Mouse (Mus musculus): ENCODE data around the gene 1700030J22Rik. TPM values are rescaled to one million over a fixed set of nuclear protein-coding genes. Genes with fewer than 3 reads are reported as not detected.

1700030J22Rik gene
- total RNA-seq (2015) (not detected in 2 replicates), total RNA-seq (2017) (0.24 TPM in 1 of 2 replicates, not detected in the other)

- ATAC-seq (replicated peaks; ENCODE audit: poor library complexity): peak; percentile 89
Measured at GRCm38 (mm10) chr8:116978631-116979256, at the start of gene 1700030J22Rik. Gene 1700030J22Rik (minus strand): TSS chr8:116978959.

DNA sequence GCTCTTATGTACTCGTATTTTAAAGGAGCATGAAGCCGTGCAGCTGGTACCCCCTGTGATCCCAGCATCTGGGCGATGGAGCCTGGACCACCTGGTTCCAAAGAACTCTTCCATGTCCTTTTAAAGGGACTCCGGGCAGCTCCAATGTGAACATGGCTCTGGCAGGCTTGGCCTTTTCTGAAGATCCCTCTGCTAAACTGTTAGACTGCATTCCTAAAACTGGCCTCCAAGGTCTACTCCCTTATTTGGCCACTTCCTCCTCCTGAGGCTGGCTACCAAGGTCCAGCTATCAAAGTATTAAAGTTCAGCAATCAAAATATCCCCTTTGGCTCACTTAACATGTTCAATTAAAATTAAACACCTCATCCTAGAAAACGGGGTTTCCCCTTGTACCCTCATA is 48.8 kb upstream of the 1700030J22Rik start:
- no peak for ATAC-seq (replicated peaks; ENCODE audit: poor library complexity)

DNA sequence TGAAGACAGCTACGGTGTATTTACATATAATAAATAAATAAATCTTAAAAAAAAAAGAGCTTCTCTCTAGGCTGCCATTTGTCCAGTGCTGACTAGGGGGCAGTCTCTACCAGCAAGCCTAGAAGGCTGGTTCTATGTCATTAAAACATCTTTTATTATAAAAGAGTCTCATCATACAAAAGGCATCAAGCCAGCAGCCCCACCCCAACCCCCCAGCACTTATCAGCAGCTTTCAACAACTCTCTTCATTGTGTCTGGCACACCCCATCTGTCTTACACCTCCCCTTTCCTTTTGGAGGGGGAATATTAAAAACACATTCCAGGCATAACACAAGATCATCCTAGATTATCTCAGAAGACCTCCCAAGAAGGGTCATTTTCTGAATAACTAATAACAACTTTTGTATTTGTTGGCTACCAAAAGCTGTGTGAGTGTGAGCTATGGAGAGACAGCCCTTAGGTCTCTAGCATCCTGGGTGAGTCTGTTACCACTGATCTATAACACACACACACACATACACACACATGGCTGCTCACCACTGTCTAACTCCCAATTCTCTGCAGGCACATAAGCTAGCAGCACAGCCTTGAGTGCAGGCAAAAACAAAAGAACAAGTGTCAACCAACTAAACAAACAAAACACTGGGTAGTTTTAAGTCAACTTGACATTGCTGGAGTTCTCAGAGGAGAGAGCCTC is 43.7 kb upstream of the 1700030J22Rik start:
- ATAC-seq (replicated peaks; ENCODE audit: poor library complexity): peak; percentile 80

- ATAC-seq (replicated peaks; ENCODE audit: poor library complexity): no peak
Measured at GRCm38 (mm10) chr8:117019323-117020275, 40.8 kb upstream of the 1700030J22Rik start.

DNA sequence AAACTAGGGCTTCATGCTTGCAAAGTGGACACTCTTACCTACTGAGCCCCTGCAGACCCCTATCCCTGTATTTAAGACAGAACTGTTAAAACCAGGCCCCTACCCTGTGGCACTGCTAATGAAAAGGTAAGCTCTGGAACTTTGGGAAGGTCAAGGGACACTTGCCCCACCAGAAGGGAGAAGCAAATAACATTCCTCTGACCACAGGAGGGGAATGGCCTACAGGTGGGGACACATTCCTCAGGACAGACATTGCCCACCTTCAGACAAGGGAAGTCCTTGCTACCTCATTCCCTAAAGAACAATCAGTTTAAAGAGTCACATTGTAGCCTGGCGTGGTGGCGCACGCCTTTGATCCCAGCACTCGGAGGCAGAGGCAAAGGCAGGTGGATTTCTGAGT is 39.1 kb upstream of the 1700030J22Rik start:
- no peak for ATAC-seq (replicated peaks; ENCODE audit: poor library complexity)

DNA sequence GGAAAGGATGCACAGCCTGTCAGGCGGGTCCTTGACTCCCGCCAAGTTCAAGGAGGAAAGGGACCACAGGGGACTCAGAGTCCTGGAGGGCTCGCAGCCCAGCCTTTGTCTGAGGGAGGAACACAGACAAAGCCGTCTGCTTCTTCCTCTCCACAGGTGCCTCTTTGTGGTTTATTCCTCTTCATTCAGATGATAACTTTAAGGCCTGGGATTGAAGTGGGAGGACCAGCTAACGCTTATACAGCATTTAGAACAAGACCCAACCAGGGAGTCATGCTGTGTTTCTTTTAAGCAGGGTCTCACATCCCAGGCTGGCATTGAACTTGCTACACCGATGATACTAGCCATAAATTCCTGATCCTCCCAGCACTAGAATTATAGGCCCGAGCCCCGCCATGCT is 38.2 kb upstream of the 1700030J22Rik start:
- no peak for ATAC-seq (replicated peaks; ENCODE audit: poor library complexity)

- ATAC-seq (replicated peaks; ENCODE audit: poor library complexity): no peak
Measured at GRCm38 (mm10) chr8:117015670-117016069, 36.9 kb upstream of the 1700030J22Rik start.

GRCm38 (mm10) chr8:117011366-117011765 is 32.6 kb upstream of the 1700030J22Rik start:
- no peak for ATAC-seq (replicated peaks; ENCODE audit: poor library complexity)

- ATAC-seq (replicated peaks; ENCODE audit: poor library complexity): no peak
Measured at GRCm38 (mm10) chr8:116994016-116994716, 15.4 kb upstream of the 1700030J22Rik start.

- peak; percentile 96 for ATAC-seq (replicated peaks; ENCODE audit: poor library complexity)
Measured at GRCm38 (mm10) chr8:116993095-116993867, 14.5 kb upstream of the 1700030J22Rik start, which contains the start of gene Gcsh. Gene Gcsh (minus strand): TSS chr8:116993537.

DNA sequence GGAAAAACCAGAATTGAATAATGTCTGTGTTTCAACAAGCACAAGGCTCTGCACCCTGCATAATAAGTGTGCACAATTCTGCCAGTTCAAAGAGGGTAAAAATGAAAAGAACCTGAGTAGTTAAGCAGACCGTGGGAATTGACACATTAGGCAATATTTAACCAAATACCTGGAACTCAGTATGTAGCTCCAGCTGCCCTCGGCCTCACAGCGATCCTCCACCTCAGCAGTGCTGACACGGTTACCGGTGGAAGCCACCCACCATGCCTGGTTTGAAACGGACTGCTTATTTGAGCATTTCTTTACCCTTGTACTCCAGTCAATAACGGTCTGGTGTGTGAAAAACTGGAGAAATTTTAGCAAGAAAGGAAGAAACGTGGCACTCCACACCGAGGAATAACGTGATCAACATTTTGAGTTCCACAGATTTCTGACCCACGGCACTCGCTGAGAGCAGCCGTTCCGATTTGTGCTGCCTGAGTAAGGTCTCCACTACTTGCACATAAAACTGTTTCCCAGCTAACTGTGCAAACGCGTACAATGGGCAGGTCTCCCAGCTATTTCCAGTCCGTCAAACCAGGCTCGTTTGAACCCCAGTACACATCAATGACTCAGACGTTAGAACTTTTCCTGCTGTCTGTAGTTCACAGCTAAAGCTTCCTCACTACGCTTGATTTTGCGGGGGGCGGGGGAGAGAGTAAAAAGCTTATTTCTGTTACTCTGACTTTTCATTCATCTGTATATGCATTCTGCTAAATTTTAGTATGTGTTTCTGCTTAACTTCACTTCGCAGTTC is 13.6 kb upstream of the 1700030J22Rik start:
- peak; percentile 11; the same call in 1 of the 2 replicates for ATAC-seq (replicated peaks; ENCODE audit: poor library complexity)

DNA sequence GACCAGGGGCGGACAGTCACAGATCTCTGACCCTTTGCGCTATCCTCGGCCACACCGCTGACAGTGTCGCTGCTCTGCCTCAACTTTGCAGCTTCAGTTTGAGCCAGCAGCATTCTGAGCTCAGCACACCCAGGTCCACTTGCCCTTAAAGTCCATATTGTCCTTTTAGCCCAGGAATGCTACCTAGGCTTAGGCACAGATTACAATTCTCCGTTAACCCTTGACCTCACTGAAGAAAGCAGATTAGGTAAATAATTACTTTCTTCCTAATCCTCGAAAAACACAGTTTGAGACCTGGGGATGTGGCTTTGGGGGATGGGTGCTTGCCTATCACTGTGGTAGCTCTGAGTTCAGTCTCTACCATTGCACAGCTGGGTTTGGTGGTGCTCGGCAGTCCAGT is 12.5 kb upstream of the 1700030J22Rik start:
- ATAC-seq (replicated peaks; ENCODE audit: poor library complexity): no peak

DNA sequence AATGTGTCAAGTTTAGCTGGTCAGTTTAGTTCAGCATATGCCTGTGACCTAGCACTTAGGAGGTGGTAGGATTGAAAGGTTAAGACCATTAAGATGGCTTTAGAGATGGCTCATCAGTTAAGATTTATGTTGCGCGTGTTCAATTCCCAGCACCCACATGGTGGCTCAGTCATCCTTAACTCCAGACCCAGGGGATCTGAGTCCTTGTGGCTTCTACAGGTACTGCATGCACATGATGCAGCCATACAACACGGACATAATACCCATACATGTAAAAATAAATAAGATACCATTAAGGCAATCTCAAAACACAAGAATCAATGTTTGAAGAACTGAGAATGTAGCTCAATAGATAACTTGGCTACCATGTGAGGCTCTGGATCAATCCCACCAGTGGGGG is 11.1 kb upstream of the 1700030J22Rik start:
- no peak for ATAC-seq (replicated peaks; ENCODE audit: poor library complexity)

DNA sequence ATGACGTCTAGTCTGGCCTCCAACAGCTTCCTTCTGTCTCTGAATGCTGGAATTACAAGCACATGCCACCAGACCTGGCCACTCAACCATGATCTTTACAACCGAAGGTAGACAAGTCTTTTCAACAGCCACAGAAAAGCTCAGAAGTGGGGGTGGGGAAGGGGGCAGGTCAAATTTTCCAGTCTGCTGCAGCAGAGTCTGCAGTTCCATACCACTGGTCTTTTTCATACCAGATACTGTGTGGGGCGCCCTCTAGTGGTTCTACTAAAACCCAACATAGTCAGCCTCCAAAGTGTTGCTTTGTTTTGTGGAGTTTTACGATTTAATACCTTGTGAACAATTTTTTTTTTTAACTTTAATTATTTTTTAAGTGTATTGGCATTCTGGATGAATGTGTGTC is 1.4 kb upstream of the 1700030J22Rik start:
- ATAC-seq (replicated peaks; ENCODE audit: poor library complexity): peak; percentile 58

DNA sequence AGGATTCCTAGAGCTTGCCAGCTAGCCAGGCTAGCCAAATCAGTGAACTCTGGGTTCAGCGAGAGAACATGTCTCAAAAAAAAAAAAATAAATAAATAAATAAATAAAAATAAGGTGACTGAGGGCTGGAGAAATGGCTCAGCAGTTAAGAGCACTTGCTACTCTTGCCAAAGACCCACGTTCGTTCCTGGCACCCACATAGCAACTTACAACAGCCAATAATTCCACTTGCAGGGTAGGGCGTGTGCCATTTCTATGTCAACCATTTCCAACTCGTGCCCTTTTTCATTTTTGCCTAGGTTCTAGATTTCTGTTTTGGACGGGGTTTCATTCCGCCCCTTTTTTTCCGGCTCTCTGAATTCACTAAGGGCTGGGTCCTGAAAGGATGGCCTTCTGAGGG is 707 bp downstream of the 1700030J22Rik start:
- ATAC-seq (replicated peaks; ENCODE audit: poor library complexity): no peak; the same call in 1 of the 2 replicates

DNA sequence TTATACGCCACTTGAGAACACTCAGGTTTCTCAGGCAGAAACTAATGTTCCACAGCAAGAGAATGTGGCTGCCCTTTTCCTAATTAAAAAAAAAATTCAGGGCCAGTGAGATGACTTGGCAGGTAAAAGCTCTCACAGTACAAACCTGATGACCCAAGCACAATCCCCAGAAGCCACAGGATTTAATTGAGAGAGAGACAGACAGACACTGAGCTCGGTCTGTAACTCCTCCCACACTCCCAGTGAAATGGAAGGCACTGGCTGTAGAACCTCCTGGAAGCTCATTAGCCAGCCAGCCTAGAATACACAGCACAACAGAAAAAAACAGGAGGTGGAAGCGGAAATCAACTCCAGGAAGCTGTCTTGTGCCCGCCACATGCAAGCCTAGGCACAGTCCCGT is 3.2 kb downstream of the 1700030J22Rik start:
- no peak for ATAC-seq (replicated peaks; ENCODE audit: poor library complexity)

DNA sequence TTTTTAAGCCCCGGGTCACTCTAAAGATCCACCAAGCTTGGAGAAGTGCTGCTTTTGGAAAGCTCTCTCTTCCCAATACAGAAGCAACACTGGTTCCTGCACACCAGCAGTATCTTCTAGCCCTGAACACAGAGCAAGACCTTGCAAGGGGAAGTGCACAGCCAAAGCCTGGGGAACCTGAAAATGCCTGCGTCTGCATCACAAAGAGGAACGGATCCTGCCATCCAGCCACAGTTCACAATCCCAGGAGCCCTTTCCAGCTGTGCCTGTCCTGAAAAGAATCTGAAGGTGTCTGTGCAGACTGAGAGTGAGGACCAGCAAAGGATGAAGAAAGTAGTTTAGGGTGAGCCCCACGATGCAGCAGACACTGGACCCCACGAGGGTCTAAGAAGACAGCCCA is 3.7 kb downstream of the 1700030J22Rik start:
- ATAC-seq (replicated peaks; ENCODE audit: poor library complexity): no peak

DNA sequence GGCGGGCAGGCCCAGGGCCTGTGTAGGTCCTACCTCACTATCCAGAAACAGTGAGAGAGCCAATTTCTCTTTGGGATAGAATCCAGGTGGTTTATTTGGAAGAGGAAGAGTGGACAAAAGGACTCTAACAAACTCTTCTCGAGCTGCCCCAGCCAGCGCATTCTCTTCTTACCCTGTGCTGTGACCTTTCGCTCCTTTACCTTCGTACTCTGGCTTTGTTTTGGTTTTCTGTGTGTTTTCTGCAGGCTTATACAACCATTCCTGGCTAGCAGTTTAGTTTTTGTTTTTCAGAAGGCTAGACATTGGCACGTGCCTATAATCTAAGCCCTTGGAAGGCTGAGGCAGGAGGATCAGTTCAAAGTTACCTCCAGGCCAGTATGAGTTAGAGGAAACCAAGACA is 9.2 kb downstream of the 1700030J22Rik start:
- no peak for ATAC-seq (replicated peaks; ENCODE audit: poor library complexity)

GRCm38 (mm10) chr8:116954415-116954814 is 24.3 kb downstream of the 1700030J22Rik start:
- no peak for ATAC-seq (replicated peaks; ENCODE audit: poor library complexity)
